Mouse (Mus musculus): ENCODE results near the gene Dlg4.
A peak's percentile ranks its signal among the peaks of the same experiment; 100 is the strongest.

Dlg4 gene

DNA sequence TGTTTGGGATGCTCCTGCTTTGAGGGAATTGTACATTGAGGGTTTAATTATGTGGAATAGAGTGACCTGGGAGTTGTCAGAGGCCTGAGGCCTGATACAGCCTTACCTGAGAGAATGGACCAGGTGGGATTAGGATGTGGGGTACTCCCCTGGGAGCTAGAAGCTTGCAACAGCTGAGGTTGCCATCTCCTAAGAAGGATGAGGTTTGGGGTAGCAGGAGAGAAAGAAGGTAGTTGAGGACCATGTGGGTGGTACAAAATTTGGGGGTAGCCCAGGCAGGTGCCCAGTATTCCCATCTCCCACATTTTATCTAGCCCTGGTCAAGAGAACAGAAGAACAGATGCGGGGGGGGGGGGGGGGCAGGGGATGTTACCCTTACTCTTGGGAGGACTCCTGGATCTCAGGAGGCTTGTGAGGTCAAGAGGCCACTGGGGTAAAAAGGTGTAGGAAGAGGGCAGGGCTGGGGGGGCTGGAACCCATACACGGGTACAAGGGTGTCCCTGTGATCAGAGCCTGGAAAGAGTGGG lies 2.8 kb downstream of the Dlg4 start:
- DNase-seq (ENCODE audit: low read depth), result no peak

DNA sequence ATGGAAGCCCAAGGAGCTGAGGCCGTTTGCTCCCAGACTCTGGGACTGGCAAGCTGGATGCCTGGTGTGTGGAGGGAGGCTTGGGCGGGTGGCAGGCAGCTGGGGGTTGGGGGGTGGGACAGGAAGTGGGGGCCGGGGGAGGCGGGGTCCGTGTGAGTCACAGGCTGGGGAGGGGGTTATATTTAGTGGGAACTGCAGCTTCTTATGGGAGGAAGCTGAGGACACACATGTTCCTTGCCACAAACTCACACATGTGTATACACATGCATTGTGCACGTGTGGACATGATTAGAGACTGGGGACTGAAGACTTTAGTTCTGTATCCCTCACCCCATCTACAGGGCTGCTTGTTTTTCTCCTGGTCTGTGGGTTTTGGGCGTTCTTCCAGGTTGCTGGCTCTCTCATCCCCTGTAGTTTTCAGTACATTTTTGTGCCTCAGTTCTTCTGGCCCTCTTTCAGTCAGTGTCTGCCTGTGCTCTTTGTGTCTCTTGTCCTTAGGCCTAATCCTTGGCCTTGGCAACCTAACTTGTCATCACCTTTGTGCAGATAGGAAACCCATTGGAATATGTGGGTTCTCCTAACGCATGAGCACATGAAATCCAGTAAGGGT lies 3.4 kb downstream of the Dlg4 start:
- DNase-seq (ENCODE audit: low read depth), result peak; percentile 61

DNA sequence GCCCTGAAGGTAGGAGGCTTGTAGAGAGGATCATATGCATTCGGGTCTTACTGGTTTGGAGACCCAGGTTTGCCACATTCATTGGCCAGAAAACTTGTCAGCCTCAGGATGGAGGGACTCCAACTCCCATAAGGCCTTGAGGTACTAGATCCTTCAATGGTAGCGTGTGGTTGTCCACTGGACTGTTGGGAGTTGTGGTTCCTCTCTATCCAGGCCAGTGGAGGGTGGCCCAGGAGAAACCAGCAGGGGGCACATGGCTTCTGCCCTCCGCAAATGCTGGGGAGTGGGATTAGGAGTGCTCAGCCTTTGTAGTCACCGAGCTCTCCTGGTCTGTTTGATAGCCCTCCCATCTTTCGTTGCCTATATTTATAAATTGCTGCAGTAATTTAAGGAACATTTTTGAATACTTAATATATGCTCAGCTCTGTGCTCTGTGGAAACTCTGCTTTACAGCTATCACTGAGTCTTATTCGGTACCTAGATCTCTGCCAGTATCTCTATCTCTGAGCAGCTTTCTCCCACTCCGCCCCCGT lies 4.1 kb downstream of the Dlg4 start:
- peak; percentile 90 for DNase-seq (ENCODE audit: low read depth)

DNA sequence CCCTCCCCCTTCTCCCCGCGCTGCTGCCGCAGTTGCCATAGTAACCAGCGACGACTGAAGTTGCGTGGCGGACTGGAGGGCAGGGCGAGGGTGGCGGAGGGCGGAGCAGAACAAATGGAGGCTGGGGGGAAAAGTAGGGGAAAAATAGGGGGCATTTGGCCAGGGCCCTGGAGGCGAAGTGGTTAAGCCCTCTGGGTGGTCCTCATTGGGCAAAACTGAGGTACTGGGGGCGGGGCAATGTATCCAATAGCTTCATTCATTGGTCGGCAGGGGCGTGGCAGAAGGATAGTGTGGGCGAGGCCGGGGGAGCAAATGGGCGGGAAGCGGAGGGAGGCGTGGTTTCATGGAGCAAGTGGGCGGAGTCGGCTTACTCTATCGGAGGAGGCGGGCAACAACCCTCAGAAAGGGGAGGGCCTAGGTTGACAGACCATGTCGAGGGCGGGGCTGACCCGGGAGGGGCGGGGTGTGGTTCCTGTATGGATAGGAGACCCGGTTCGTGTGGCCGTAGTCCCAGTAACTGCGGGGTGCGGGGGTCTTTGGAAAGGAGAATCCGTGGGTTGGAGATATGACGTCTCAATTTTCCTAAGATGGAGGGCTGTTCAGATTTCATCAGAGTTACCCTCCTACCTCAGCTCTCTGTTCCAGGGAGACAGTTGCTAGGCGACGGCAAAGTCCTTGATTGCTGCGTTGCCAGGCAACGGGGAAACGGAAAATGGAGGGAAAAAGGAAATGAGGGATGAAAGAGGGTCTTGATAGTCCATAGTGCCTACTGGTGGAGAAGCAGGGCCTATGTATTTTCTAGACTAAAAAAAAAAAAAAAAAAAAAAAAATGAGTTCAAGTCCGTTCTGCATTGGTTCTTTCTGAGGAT lies 4.8 kb downstream of the Dlg4 start:
- peak; percentile 99 for DNase-seq (ENCODE audit: low read depth)

DNA sequence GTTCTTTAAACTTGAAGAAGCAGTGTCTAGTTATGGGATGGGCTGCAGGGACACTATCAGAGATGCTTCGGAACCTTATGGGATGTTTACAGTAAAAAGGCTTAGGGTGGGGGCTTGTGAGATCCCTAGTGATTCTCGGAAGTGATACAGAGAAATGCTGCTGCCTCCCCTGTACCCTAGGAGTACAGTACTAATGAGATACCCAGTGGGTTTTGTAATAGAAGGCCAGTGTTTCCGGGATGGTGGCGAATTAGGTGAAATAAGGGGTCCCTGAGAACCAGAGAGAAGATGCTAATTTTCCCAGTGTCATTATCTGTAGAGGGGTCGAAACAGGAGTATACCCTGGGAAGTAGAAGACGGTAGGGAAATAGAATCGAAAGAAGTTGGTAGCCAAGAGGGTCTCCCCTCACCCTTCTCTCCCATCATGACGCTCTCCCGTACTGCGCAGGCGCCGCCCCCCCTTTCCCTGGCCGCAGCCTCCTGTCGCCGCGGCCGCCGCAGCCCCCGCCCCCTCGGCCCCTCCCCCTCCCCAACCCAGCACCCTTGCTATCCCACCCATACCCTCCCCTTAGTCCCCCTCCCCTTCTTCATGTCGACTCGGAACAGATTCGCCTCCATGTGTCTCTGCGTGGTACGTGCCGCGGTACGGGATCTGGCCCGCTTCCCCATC lies 6.9 kb downstream of the Dlg4 start:
- no peak for DNase-seq (ENCODE audit: low read depth)

DNA sequence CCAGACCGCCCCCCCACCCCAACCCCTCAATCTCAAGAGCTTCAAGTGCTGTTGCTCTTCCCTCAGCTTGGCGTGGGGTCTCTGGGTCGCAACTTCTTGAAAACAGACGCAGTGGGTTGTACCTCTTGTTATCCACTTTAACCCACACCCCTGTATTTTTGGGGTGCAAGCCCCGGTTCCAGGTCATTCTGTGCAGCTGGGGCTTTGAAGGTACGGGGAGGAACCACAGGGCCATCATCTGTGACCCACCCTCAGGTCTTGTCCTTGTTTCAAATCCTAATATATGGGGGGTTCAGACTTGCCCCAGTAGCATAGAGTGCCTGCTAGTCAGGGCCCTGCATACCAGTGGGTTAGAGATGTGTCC lies 7.4 kb downstream of the Dlg4 start:
- DNase-seq (ENCODE audit: low read depth), result no peak

DNA sequence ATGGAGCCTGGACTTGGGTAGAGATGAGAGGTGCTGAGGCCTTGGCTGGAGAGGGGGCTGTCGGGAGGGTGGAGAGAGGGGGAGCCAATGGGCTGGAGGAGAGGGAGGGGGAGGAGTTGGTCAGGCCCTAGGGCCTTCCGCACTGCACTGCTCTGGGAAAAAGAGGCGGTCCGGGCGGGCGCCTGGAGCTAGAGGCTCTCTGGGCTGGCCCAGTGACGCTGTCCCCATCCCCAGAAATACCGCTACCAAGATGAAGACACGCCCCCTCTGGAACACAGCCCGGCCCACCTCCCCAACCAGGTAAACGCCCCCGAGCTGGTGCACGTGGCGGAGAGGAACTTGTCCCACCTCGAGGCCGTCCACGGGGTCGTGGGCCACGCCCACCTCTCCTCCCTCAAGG lies 9.9 kb downstream of the Dlg4 start:
- peak; percentile 88 for DNase-seq (ENCODE audit: low read depth)

DNA sequence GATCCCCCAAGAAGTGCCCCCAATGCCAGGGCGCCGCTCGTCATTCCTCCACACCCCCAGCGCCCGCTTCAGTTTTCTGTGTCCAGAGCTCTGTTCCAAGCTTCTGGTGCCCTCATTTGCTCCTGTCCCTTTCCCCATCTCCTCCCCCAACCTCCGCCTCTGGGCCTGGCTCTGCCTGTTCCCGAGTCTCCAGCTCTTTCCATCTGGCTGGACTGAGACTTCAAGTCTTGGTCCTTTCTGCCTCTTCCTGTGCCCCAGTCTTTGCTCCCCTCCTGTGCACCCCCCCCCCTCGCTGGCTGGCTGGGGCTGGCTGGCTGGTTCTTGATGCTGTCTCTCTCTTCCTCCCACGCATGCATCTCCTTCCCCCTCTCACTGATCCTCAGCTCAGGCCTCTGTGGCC lies 10.7 kb downstream of the Dlg4 start:
- peak; percentile 52 for DNase-seq (ENCODE audit: low read depth)

DNA sequence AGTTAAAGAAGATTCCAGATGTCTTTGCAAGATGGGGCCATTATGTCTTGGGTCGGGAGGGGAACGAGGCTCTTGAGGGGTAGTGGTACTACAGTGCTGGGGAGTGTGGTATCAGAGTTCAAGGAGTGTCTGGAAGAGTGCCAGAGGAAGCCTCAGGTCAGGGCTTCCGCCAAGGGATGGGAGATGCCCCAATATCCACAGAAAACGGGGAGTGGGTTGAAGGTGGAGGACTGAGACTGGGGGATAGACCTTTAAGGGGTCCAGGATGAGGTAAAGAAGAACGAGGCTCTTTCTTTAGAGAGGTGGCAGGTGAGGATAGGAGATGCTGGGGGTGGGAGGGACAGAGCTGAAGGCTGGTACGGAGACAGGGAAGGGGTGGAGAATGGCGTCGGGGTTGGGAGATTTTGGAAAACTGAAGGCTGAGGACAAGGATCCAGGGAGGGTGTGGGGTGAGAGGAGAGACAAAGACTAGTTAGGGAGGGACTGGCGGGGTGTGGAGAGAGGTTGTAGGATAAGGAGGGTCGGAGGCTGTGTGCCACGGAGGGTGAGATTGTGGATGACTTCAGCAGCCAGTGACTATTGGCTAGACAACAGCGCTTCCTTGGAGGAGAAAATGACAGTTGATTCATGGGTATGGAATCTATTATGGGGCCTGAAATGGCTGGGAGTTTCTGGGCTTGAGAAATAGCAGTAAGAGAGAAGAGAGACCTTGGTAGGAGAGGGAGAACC lies 11.8 kb downstream of the Dlg4 start:
- peak; percentile 34 for DNase-seq (ENCODE audit: low read depth)

DNA sequence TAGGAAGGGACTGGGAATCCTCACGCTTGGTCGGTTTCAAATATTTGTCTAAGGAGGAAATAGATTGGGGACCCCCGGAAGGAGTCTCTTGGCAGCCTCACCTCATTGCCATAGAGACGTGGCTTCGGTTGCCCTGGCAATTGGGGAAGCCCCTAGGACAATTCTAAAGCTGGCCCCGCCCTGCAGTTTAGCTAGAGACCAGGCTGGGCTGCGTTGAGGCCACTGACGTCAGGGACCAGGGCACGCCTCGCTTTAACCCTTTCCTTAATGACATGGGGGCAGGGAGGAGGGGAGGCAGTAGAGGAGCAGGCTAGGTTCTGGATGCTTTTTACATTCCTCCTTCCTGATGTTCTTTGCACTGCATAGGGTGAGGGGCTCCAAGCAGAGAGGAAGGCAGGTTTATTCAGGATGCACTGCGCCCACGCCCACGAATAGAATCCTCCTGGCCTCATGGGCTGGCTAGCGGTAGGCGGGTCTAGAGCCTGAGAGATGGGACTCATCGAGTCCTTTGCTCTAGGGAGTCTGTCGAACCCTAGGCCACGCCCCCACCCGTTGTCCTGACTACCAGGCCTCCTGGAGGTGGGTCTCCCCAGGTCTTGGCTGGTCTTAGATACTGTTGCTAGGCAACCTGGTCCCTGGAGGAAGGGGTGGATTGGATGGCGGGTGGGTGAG lies 12.5 kb downstream of the Dlg4 start:
- peak; percentile 90 for DNase-seq (ENCODE audit: low read depth)

DNA sequence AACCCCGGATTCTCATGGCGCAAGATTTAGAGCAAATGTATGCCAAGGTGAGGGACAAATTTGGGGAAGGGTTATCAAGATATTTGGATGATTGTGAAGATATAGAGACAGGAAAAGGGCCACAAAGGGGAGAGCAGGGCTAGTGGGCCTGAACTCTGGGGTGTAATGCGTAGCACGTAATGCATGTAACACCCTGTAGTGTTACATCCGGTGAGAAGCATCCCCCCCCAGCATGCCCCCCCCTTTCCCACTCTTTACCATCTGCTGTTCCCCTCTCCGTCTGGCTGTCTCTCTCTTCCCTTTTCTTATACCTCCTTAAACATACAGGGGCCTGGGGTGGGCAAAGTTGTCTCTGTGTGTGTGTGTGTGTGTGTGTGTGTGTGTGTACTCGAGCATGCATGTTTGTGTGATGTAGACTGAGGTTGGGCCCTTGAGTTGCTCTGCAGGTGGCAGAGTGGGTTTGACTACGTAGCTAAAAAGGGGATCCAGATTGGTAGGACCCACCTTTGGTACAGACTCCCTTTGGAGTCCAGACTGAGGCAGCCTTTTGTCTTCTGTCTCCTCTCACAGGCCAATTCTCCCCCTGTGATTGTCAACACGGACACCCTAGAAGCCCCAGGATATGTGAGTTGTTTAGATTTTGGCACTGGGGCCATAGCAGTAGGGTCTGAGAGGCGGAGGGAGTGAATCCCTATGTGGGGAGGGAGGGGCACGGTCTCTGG lies 13.2 kb downstream of the Dlg4 start:
- DNase-seq (ENCODE audit: low read depth), result no peak

DNA sequence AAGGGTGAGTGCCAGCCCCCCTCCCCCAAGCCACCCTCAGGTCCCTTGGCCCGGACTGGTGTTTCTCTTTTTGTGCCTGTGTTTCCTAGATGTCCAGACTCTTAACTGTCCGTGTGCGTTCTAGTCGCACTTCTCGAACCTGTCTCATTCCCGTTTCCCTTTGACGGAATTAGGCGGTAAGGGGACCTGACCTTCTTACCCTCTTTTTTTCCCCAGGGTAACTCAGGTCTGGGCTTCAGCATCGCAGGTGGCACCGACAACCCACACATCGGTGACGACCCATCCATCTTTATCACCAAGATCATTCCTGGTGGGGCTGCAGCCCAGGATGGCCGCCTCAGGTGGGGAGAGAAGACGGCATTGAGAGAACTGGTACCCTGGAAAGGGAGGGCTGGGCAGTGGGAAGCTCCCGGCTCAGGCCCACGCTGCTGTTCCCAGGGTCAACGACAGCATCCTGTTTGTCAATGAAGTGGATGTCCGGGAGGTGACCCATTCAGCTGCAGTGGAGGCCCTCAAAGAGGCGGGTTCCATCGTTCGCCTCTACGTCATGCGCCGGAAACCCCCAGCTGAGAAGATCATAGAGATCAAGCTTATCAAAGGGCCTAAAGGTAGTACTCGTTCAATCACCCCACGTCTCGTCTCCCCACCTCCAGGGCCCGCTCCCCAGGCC lies 14.0 kb downstream of the Dlg4 start:
- DNase-seq (ENCODE audit: low read depth), result no peak

DNA sequence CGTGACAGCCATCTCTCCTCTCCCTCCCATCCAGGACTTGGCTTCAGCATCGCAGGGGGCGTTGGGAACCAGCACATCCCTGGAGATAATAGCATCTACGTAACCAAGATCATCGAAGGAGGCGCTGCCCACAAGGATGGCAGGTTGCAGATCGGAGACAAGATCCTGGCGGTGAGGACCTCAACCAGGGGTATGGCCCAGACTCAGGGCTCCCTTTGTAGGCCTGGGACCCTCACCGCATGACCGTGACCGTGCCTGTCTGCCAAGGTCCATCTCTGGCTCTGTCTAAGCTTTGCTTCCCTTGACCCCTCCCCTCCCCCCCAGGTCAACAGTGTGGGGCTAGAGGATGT lies 14.6 kb downstream of the Dlg4 start:
- DNase-seq (ENCODE audit: low read depth), result no peak

DNA sequence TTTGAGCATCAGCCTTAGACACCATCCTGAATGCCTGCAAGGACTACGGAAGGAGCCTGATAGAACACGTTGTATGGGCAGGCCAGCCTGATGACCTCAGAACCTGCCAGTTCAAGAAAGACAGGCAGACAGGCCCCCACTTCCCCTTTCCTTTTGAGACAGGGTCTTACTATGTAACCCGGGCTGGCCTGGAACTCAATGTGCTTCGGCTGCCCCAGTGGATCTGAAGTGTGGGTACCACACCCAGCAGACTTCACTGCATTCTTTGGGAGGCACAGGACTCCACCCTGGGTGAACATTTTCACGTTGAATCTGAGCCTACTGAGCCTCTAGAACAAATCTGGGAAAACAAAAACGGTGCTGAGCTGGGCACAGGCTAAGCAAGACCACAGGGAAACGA lies 21.4 kb downstream of the Dlg4 start:
- DNase-seq (ENCODE audit: low read depth), result no peak

DNA sequence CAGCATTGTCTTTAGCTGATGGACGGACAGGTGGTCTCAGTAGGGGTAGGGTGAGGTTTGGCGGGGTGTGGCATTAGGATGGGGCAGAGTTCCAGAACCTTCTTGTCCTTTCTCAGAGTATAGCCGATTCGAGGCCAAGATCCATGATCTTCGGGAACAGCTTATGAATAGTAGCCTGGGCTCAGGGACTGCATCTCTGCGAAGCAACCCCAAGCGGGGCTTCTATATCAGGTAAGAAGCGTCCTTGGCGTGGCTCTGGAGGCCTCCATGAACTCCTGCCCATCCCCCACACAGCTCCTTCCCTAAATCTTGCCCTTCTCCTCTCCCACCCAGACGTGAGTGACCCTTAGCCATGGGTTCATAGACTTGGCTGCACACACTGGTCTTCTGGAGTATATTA lies 22.9 kb downstream of the Dlg4 start:
- no peak for DNase-seq (ENCODE audit: low read depth)

DNA sequence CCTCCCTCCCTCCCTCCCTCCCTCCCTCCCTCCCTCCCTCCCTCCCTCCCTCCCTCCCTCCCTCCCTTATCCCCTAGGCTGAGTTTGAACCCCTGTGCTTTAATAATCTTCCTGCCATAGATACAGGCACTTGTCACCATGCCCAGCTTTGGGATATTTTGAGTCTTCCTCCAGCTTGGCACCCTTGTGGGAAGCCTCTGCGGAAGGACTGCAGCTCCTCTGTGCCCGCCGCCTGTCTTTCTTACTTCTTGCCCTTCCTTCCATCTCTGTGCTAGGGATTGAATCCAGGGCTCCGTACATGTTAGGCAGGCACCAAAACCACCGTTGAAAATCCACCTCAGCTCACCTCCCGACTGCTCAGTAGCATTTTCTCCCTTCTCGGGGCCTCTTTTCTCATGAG lies 23.4 kb downstream of the Dlg4 start:
- no peak for DNase-seq (ENCODE audit: low read depth)

DNA sequence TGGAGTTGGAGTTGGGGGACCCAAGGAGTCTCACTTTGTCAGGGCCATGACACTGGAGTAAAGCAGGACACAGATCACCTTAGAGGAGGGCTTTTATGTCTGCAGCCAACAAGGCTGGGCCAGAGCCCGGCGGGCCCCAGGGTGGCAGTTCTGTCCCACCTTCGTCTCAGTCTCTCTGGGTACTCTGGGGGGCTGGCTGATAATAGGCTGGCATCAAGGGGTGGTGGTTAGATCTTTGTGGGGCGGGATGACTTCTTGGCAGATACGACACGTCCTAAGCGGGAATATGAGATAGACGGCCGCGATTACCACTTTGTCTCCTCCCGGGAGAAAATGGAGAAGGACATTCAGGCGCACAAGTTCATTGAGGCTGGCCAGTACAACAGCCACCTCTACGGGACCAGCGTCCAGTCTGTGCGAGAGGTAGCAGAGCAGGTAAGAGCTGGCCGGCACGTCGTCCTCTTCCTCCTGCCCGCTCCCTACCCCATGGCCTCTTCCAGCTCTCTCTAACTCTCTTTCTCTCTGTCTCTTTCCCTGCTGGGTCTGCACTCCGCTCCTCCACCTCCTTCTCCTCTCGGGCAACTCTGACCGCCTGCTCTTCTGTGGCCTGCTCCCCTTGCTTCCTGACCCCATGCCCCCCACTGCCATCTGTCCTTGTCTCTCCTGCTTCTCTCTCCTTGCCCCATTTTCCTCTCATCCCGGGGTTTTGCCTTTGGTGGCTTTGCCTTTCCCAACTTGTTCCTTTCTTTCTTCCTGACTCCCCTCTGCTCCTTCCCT lies 25.8 kb downstream of the Dlg4 start:
- no peak for DNase-seq (ENCODE audit: low read depth)

DNA sequence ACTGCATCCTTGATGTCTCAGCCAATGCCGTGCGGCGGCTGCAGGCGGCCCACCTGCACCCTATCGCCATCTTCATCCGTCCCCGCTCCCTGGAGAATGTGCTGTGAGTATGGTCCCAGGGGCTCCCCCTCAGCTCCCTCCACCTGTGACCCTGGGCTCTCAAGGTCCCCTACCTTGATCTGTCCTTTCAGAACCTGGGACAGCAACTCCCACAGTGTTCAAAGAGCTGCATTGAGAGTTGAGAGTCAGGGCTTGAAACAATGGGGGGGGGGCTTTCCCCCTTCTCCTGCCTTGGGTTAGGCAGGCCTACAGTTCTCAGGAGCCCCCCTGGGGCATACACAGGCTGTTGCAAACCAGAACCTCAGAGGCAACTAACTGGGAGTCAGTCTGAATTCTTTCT lies 26.9 kb downstream of the Dlg4 start:
- no peak for DNase-seq (ENCODE audit: low read depth)

DNA sequence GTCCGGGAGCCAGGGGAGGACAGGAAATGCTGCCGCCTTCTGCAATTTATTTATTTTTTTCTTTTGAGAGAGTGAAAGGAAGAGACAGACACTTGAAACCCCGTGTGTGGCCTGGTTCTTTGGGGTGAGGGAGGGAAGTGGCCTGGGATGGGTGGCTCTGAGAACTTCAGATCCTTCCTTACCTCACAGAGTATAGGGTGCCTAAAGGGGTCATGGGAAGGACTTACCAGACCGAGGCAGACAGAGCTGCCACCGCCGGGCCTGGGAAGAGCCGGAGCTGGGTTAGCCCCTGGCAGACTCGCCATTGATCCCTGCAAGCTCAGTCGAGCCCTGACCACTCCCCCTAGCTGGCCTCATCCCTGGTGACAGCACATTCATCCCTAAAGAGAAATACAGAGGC lies 28.7 kb downstream of the Dlg4 start:
- no peak for DNase-seq (ENCODE audit: low read depth)

DNA sequence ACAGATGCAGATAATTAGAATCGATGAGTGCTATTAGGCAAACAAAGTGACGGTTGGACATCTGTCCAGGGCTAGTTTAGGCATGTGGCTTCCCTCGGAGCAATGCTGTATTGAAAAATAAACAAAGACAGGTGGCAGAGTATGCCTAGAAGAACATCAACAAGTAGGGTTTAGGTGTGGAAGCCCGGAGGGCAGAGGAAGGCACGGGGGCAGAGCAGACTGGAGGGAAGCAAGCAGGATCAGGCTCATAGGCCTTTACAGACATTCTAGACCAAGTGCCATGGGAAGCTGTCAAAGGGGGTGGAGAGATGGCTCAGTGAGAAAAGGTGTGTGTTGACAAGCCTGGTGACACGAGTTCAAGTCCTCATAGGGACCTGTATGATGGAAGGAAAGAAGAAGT lies 32.6 kb downstream of the Dlg4 start:
- no peak for DNase-seq (ENCODE audit: low read depth)
